Mouse (Mus musculus): ENCODE measurements around the gene Zbtb43. TPM values are rescaled to one million over a fixed set of nuclear protein-coding genes. Genes with fewer than 3 reads are reported as not detected.
A peak's percentile ranks its signal among the peaks of the same experiment; 100 is the strongest.

Zbtb43 gene
- 1.6 and 2.6 TPM in 2 replicates for polyA plus RNA-seq (2012)

DNA sequence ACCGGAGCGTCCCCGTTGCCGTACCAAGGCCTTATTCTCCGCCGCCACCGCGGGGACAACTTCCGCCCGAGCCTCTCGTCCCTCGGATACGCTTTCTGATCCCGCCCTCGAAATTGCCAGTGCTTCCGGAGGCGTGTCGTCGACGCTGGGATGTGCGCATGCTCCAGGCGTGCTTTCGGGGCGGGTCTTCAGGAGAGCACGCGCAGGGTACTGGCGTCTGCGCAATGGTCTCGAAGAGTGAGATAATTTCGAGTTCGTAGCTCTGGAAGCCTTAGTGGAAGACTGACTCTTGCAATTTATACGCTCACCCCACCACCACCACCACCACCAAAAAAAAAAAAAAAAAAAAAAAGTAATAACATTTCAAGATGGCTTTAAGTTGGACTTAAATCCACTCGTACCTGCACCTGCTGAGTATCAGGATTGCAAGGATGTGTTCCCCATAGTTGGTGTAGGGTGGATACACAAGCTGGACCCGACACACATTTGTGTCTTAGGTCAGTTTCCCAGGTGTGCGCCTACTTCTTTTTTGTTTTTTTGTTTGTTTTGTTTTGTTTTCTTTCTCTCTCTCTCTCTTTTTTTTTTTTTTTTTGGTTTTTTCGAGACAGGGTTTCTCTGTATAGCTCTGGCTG lies at the start of gene Zbtb43:
Gene Zbtb43, minus strand, starts transcription at position 94 of the 632 bp plus-strand sequence.
- TF ChIP-seq GATA1 (IDR thresholded peaks at IDR 0.05; ENCODE audit: low read length), result no peak

DNA sequence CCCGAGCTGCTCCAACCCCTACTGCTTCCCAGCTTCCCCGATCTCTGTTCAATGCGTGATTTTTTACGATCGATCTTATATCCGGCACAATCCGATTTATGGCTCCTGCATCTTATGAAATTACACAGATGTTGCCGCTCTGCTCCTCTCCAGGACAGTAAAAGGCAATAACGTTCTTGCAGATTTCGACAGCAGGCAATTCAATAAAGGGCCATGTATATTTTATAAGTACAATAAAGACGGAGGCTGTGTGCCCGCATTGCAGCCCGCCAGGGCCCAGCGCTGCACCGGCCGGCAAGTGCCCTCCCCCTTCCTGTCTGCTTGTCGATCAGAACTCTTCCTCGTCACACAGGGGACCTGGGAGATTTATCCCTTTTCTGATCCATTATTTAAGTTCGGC lies 47.5 kb upstream of the Zbtb43 start:
- no peak for TF ChIP-seq GATA1 (IDR thresholded peaks at IDR 0.05; ENCODE audit: low read length)

DNA sequence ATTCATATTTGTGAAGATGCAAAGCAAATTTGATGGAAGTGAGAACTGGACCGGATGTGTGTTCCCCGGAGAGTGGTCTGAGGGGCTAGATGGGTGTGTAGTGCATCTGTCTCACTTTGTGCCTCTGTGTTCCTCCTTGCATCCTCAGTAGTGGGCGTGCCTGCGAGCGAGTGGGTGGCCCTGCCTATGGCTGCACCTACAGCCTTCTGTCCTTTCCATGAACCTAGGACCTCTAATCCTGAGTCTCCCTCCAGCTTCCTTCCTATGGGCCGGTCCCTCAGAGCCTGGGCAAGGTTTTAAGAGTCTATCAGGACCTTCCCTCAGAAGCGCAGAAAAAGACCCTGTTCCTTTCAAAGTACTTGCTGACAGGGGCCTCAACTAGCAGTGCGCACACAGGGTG lies 47.1 kb upstream of the Zbtb43 start:
- TF ChIP-seq GATA1 (IDR thresholded peaks at IDR 0.05; ENCODE audit: low read length), result no peak

DNA sequence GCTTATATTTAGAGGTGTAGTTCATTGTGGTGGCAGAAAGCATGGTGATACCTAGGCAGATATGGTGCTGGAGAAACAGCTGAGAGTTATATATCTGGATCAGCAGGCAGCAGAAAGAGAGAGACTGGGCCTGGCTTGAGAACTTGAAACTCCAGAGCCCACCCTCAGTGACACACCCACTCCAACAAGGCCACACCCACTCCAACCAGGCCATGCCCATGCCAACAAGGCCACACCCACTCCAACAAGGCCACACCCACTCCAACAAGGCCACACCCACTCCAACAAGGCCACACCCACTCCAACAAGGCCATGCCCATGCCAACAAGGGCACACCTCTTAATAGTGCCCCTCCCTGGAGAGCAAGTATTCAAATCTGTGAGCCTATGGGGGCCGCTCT lies 42.4 kb upstream of the Zbtb43 start:
- no peak for TF ChIP-seq GATA1 (IDR thresholded peaks at IDR 0.05; ENCODE audit: low read length)

DNA sequence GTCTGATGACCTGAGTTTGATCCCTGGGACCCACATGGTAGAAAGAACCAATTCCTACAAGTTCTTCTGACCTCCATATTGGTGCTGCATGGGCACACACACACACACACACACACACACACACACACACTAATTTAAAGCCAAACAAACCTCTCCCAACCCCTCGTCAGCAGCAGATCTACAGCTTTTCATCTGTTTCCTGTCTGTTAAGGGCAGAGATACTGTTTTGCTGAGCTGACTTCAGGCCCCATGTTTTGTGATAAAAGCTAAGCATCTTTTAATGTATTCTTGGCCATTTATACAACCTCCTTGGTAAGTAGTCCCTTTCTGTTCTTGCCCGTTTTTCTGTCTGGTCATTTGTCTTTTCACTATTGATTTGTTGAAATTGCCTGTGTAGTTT lies 34.2 kb upstream of the Zbtb43 start:
- TF ChIP-seq GATA1 (IDR thresholded peaks at IDR 0.05; ENCODE audit: low read length), result peak; percentile 14

DNA sequence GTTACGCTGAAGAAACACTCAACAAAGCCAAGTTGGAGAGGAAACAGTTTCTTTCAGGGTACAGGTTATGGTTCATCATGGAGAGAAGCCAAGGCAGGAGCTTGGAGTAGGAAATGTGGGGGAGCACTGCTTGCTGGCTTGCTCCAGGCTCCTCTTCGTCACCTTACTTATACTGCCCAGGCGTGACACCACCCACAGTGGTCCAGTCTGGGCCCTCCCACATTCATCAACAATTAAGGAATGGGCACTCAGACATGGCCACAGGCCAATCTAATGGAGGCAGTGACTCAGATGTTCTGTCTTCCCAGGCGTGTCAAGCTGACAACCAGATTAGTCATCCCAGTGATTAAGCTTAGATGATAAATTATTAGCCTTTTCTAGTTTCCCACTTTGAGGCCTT lies 29.9 kb upstream of the Zbtb43 start:
- no peak for TF ChIP-seq GATA1 (IDR thresholded peaks at IDR 0.05; ENCODE audit: low read length)

DNA sequence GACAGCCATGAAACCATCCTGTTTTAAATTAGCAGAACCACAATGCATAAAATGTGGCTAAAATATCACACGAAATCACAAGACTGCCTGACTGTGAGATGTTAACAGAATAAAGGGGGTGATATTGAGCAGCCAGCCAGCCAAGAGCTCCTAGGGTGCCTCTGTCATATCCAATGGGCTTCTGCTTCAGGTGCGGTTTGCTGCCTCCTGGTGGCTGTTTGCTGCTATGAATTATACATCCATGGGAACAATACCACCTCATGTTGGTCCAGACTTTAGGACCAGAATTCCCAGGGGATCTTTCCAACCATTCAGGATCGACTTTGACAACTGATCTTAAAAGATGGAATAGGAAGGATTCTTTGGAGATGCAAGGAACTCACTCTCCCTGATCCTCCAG lies 27.3 kb upstream of the Zbtb43 start:
- TF ChIP-seq GATA1 (IDR thresholded peaks at IDR 0.05; ENCODE audit: low read length), result no peak

DNA sequence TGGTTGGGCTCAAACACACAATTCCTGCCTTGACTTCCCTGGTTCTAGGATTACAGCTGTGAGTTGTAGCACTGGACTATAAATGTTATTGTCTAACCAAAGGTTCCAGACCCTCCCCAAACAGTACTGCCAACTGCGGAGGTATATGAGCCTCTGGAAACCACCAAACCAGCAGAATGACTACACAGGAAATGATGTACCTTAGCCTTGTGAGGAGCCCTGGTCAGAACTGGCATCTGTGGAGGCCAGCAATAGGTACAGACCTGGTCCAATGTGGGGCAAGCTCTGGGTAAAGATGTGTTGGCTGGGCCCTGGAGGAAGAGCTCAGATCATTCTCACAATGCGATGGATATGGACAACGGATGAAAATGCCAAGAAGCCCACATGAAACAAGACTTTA lies 23.7 kb upstream of the Zbtb43 start:
- no peak for TF ChIP-seq GATA1 (IDR thresholded peaks at IDR 0.05; ENCODE audit: low read length)

DNA sequence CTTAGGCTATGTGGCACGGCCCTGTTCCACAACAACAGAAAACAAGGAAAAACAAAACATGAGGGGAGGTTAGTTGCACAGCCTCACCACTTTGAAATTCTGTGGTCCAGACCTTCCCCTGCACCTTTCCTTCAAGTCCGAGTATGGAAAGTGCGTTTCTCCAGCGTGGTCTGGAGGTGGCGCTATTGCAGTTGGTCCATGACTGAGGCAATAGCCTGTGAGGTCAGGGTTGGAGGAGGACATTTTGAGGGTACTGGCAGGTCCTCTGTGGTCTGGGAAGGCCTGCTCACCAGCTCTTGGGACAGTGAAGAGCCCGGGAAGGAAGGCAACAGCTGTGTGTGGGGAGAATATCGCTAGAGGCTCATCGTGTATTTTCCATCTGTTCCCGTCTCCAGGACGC lies 21.2 kb upstream of the Zbtb43 start:
- no peak for TF ChIP-seq GATA1 (IDR thresholded peaks at IDR 0.05; ENCODE audit: low read length)

DNA sequence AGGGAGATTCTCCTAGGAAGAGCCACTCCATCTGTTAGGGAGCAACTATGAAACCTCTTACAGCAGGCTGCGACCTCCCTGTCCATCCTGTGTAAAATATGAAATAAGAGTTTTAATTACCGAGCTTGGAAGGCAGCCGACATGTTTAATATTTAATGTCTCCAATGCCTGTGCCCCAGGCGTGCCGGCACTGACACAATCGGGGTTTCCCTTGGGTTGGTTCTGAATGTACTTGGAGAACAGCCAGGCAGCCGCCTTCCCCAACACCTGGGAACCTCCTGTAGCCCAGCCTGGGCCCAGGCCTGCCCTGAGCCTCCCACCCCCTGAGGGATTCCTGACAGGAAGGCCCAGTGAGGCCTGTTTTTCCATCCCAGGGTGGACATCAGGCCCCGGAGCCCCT lies 19.0 kb upstream of the Zbtb43 start:
- no peak for TF ChIP-seq GATA1 (IDR thresholded peaks at IDR 0.05; ENCODE audit: low read length)

DNA sequence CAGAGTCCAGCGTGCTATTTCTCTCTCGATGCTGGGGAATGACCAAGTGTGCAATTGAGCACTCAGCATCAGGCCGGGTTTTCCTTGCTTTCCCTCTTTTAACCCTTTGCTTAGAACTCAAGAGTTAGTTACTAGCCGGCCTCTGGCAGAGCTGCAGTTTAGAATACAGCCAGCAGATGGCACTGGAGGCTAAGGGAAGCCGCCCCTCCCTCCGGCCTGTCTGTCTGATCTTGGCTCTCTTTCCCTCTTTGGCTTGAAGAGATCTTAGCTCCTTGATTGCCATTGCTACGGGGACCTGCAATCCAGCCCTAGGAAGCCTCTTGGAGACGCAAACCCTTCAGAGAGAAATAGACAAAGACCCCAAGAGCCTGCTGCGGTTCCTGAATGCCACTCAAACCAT lies 18.5 kb upstream of the Zbtb43 start:
- no peak for TF ChIP-seq GATA1 (IDR thresholded peaks at IDR 0.05; ENCODE audit: low read length)

DNA sequence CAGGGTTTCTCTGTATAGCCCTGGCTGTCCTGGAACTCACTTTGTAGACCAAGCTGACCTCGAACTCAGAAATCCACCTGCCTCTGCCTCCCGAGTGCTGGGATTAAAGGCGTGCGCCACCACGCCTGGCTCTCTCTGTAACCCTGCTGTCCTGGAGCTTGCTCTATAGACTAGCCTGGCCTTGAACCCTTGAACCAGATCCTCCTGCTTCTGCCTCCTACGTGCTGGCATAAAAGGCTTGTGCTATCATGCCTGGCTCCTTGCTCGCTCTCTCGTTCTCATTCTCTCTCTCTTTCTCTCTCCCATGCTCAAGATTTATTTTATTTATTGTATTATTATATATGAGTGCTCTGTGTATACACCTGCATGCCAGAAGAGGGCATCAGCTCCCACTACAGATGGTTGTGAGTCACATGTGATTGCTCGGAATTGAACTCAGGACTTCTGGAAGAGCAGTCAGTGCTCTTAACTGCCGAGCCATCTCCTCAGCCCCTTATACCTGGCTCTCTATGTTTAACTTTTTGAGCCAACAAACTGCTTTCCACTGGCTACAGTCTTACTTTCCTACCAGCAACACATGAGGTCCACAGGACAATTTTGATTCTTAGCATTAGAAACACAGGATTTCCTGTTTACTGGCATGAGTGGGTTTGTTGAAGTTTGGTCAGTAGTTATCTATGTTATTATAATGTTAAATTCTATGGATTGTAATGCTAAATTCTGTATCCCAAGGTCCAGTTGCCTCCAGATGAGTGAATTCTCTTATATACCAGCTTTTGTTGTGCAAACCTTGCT lies 9.8 kb upstream of the Zbtb43 start:
- no peak for TF ChIP-seq GATA1 (IDR thresholded peaks at IDR 0.05; ENCODE audit: low read length)

DNA sequence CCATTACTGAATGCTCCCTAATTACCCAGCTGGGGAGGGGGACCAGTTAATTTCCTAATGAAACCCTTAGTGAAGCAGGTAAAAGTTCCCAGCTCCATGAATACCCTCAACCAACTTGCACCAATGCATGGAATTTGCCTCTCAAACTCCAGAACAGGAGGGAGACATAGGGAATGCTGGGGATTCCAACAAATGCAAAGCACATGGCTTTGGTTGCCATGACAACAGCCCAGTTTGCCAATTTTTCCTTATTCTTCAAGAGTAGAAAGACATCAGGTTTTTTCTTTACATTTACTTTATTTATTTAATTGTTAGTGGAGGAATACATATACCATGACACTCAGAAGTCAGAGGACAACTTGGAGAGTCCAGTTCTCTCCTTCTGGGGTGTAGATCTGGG lies 7.6 kb upstream of the Zbtb43 start:
- TF ChIP-seq GATA1 (IDR thresholded peaks at IDR 0.05; ENCODE audit: low read length), result no peak

DNA sequence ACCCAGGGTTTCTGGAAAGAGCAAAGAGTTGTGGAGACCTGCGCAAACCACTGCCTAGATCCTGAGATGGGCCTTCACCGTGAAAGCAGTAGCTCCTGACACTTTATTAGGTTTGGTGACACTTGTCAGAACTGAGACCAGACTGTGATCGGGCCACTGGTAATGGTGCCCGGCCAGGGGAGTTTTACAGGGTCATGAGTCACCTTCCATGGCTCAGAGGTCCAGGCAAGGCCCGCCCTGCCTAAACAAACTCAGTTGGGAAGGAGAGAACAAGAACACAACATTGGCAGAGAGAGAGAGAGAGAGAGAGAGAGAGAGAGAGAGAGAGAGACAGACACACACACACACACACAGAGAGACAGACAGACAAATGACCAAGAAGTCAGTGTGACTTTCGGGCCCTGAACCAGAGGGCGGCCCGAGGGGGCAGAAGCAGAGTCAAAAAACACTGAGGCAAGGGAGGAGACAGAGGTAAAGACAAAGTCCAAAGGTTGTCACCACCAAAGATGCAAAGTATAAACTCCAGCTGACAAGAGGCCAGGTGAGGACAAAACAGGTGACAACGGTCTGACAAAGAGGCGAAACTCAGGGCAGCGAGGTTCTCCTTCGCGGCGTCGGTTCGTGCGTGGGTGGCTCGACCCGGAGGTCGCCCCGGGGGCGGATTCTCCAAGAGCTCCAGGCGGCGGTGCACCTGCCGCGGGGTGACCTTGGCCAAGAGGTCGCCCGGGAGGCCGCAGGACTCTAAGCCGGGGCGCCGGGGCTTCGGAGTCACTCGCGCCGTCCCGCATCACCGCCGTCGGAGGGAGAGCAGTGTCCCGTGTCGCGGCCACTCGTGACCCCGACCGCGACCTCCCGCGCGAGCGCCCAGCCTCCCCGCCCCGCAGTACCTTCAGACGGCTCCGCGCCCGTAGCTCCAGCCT lies 553 bp downstream of the Zbtb43 start:
- no peak for TF ChIP-seq GATA1 (IDR thresholded peaks at IDR 0.05; ENCODE audit: low read length)

DNA sequence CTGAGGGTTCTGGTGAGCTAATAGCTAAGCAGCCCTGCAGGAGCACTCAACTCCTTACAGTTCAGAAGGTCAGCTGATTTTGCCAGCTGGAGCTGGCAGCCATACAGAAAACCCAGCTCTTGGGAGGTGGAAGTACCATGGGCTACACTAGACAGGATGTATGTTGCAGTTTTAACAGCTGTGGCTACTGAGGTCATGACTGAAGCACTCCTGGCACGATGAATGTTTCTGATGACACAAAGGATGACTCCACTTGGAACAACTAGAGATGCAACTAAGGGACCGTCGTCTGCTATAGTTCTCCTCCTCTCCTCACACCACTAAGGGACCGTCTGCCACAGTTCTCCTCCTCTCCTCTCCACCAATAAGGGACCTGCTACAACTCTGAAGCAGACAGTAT lies 2.4 kb downstream of the Zbtb43 start:
- TF ChIP-seq GATA1 (IDR thresholded peaks at IDR 0.05; ENCODE audit: low read length), result no peak

DNA sequence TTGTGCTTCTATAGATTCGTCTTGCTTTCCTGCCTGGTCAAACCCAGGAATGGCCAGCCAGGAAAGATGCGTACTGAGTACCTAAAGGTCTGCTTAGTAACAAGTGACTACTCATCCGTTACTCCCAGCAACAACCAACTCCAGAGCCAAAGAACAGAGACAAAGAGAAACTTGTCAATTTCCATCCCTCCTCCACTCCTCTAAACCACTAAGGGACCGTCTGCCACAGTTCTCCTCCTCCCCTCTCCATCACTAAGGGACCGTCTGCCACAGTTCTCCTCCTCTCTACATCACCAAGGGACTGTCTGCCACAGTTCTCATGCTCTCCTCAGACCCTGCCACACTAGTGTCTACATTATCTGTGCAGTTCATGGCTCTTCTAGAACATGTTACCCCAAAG lies 3.1 kb downstream of the Zbtb43 start:
- no peak for TF ChIP-seq GATA1 (IDR thresholded peaks at IDR 0.05; ENCODE audit: low read length)
